Mouse (Mus musculus): ENCODE data around the gene Mgat5. TPM values are rescaled to one million over a fixed set of nuclear protein-coding genes. Genes with fewer than 3 reads are reported as not detected.

The Mgat5 gene
- polyA plus RNA-seq, 1 experiment from 2014 or later, result 5.5 TPM

- no peaks in the 10 kb centered on the region for H3K9me3 ChIP-seq (replicated peaks)
- 74% methylated on average over 13 of the region's 13 CpGs for WGBS
- H3K36me3 ChIP-seq, result no peaks in the 10 kb centered on the region
- no peaks in the 10 kb centered on the region for H3K27me3 ChIP-seq
- no peak overlapping the region for H3K9ac ChIP-seq
- H3K4me1 ChIP-seq, result no peaks in the 10 kb centered on the region
- no peak overlapping the region for H3K4me2 ChIP-seq (replicated peaks)
- H3K4me3 ChIP-seq (replicated peaks), result no peak overlapping the region
- H3K27ac ChIP-seq (replicated peaks), result no peak overlapping the region
- no peak for ATAC-seq (ENCODE audit: insufficient number of reproducible peaks, low FRiP score, low TSS enrichment, low read depth)
Measured at GRCm38 (mm10) chr1:127262170-127262837, 57.5 kb downstream of the Mgat5 start.

GRCm38 (mm10) chr1:127267985-127268384 lies 63.2 kb downstream of the Mgat5 start:
- 84% methylated on average over 5 of the region's 5 CpGs for WGBS
- H3K27ac ChIP-seq (replicated peaks), result no peak overlapping the region
- no peak overlapping the region for H3K9ac ChIP-seq
- H3K4me1 ChIP-seq, result peaks cover 11% of the 10 kb centered on the region; the same call in 1 of the 2 replicates
- ATAC-seq (ENCODE audit: insufficient number of reproducible peaks, low FRiP score, low TSS enrichment, low read depth), result no peak
- no peak overlapping the region for H3K4me3 ChIP-seq (replicated peaks)
- no peaks in the 10 kb centered on the region for H3K27me3 ChIP-seq
- H3K4me2 ChIP-seq (replicated peaks), result no peak overlapping the region
- no peaks in the 10 kb centered on the region for H3K36me3 ChIP-seq
- no peaks in the 10 kb centered on the region for H3K9me3 ChIP-seq (replicated peaks)

- no peak for ATAC-seq (ENCODE audit: insufficient number of reproducible peaks, low FRiP score, low TSS enrichment, low read depth)
- Histone ChIP-seq H3K9ac (no peak overlapping the region), H3K36me3 (no peaks in the 10 kb centered on the region)
Measured at GRCm38 (mm10) chr1:127269343-127269742, 64.5 kb downstream of the Mgat5 start.

GRCm38 (mm10) chr1:127270273-127271020 lies 65.6 kb downstream of the Mgat5 start:
- H3K4me1 ChIP-seq, result peaks cover 11% of the 10 kb centered on the region; the same call in 1 of the 2 replicates
- H3K36me3 ChIP-seq, result no peaks in the 10 kb centered on the region
- H3K27ac ChIP-seq (replicated peaks), result no peak overlapping the region
- no peak overlapping the region for H3K4me3 ChIP-seq (replicated peaks)
- H3K9me3 ChIP-seq (replicated peaks), result no peaks in the 10 kb centered on the region
- H3K4me2 ChIP-seq (replicated peaks), result no peak overlapping the region
- H3K27me3 ChIP-seq, result no peaks in the 10 kb centered on the region
- 73% methylated on average over 13 of the region's 13 CpGs for WGBS
- H3K9ac ChIP-seq, result no peak overlapping the region
- no peak for ATAC-seq (ENCODE audit: insufficient number of reproducible peaks, low FRiP score, low TSS enrichment, low read depth)

More at GRCm38 (mm10) chr1:127269343-127269742, 64.5 kb downstream of the Mgat5 start:
- H3K27me3 ChIP-seq, result no peaks in the 10 kb centered on the region
- H3K4me3 ChIP-seq (replicated peaks), result no peak overlapping the region
- H3K27ac ChIP-seq (replicated peaks), result no peak overlapping the region
- H3K9me3 ChIP-seq (replicated peaks), result no peaks in the 10 kb centered on the region
- WGBS, result 66% methylated on average over 3 of the region's 3 CpGs
- H3K4me1 ChIP-seq, result peaks cover 11% of the 10 kb centered on the region; the same call in 1 of the 2 replicates
- H3K4me2 ChIP-seq (replicated peaks), result no peak overlapping the region

- H3K27ac ChIP-seq (replicated peaks), result no peak overlapping the region
- H3K27me3 ChIP-seq, result no peaks in the 10 kb centered on the region
- H3K4me3 ChIP-seq (replicated peaks), result no peak overlapping the region
- no peak overlapping the region for H3K4me2 ChIP-seq (replicated peaks)
- H3K9me3 ChIP-seq (replicated peaks), result no peaks in the 10 kb centered on the region
- WGBS, result 88% methylated on average over 4 of the region's 4 CpGs
- peaks cover 11% of the 10 kb centered on the region; the same call in 1 of the 2 replicates for H3K4me1 ChIP-seq
- ATAC-seq (ENCODE audit: insufficient number of reproducible peaks, low FRiP score, low TSS enrichment, low read depth), result no peak
- no peaks in the 10 kb centered on the region for H3K36me3 ChIP-seq
- H3K9ac ChIP-seq, result no peak overlapping the region
Measured at GRCm38 (mm10) chr1:127271156-127271555, 66.3 kb downstream of the Mgat5 start.

- H3K4me1 ChIP-seq, result peaks cover 11% of the 10 kb centered on the region; the same call in 1 of the 2 replicates
- H3K4me3 ChIP-seq (replicated peaks), result no peak overlapping the region
- H3K9ac ChIP-seq, result no peak overlapping the region
- H3K36me3 ChIP-seq, result no peaks in the 10 kb centered on the region
- no peak for ATAC-seq (ENCODE audit: insufficient number of reproducible peaks, low FRiP score, low TSS enrichment, low read depth)
- H3K9me3 ChIP-seq (replicated peaks), result no peaks in the 10 kb centered on the region
- no peaks in the 10 kb centered on the region for H3K27me3 ChIP-seq
- H3K4me2 ChIP-seq (replicated peaks), result no peak overlapping the region
- WGBS, result 84% methylated on average over 5 of the region's 5 CpGs
- no peak overlapping the region for H3K27ac ChIP-seq (replicated peaks)
Measured at GRCm38 (mm10) chr1:127273363-127273762, 68.5 kb downstream of the Mgat5 start.

- H3K4me2 ChIP-seq (replicated peaks), result no peak overlapping the region
- no peaks in the 10 kb centered on the region for H3K27me3 ChIP-seq
- no peak overlapping the region for H3K4me3 ChIP-seq (replicated peaks)
- H3K9me3 ChIP-seq (replicated peaks), result no peaks in the 10 kb centered on the region
- H3K27ac ChIP-seq (replicated peaks), result no peak overlapping the region
- ATAC-seq (ENCODE audit: insufficient number of reproducible peaks, low FRiP score, low TSS enrichment, low read depth), result no peak
- peaks cover 2% of the 10 kb centered on the region; the same call in 1 of the 2 replicates for H3K4me1 ChIP-seq
- H3K9ac ChIP-seq, result no peak overlapping the region
- 92% methylated on average over 3 of the region's 3 CpGs for WGBS
- H3K36me3 ChIP-seq, result no peaks in the 10 kb centered on the region
Measured at GRCm38 (mm10) chr1:127275572-127276324, 70.9 kb downstream of the Mgat5 start.

GRCm38 (mm10) chr1:127278067-127278466 lies 73.3 kb downstream of the Mgat5 start:
- no peak overlapping the region for H3K27ac ChIP-seq (replicated peaks)
- H3K9me3 ChIP-seq (replicated peaks), result no peaks in the 10 kb centered on the region
- WGBS, result 91% methylated on average over 3 of the region's 3 CpGs
- H3K27me3 ChIP-seq, result no peaks in the 10 kb centered on the region
- H3K4me3 ChIP-seq (replicated peaks), result no peak overlapping the region
- no peak for ATAC-seq (ENCODE audit: insufficient number of reproducible peaks, low FRiP score, low TSS enrichment, low read depth)
- 0 out of 2 replicates have a peak, but pooled peaks cover 3% of the 10 kb centered on the region for H3K36me3 ChIP-seq
- H3K9ac ChIP-seq, result no peak overlapping the region
- no peak overlapping the region for H3K4me2 ChIP-seq (replicated peaks)
- no peaks in the 10 kb centered on the region for H3K4me1 ChIP-seq

- H3K9me3 ChIP-seq (replicated peaks), result no peaks in the 10 kb centered on the region
- H3K4me1 ChIP-seq, result no peaks in the 10 kb centered on the region
- H3K4me2 ChIP-seq (replicated peaks), result no peak overlapping the region
- 85% methylated on average over 1 of the region's 1 CpGs for WGBS
- 0 out of 2 replicates have a peak, but pooled peaks cover 3% of the 10 kb centered on the region for H3K36me3 ChIP-seq
- H3K9ac ChIP-seq, result no peak overlapping the region
- H3K27ac ChIP-seq (replicated peaks), result no peak overlapping the region
- H3K4me3 ChIP-seq (replicated peaks), result no peak overlapping the region
- ATAC-seq (ENCODE audit: insufficient number of reproducible peaks, low FRiP score, low TSS enrichment, low read depth), result no peak
- H3K27me3 ChIP-seq, result no peaks in the 10 kb centered on the region
Measured at GRCm38 (mm10) chr1:127280256-127280655, 75.4 kb downstream of the Mgat5 start.

GRCm38 (mm10) chr1:127284975-127285374 lies 80.2 kb downstream of the Mgat5 start:
- no peak for ATAC-seq (ENCODE audit: insufficient number of reproducible peaks, low FRiP score, low TSS enrichment, low read depth)
- 0 out of 2 replicates have a peak, but pooled peaks cover 3% of the 10 kb centered on the region for H3K36me3 ChIP-seq

GRCm38 (mm10) chr1:127287505-127287904 lies 82.7 kb downstream of the Mgat5 start:
- Histone ChIP-seq H3K27ac (replicated peaks) (no peak overlapping the region), H3K9me3 (replicated peaks) (no peaks in the 10 kb centered on the region), H3K9ac (no peak overlapping the region), H3K36me3 (no peaks in the 10 kb centered on the region), H3K4me2 (replicated peaks) (no peak overlapping the region), H3K4me3 (replicated peaks) (no peak overlapping the region), H3K4me1 (no peaks in the 10 kb centered on the region), H3K27me3 (no peaks in the 10 kb centered on the region)
- WGBS, result 93% methylated on average over 6 of the region's 6 CpGs
- ATAC-seq (ENCODE audit: insufficient number of reproducible peaks, low FRiP score, low TSS enrichment, low read depth), result no peak

More at GRCm38 (mm10) chr1:127284975-127285374, 80.2 kb downstream of the Mgat5 start:
- Histone ChIP-seq H3K4me1 (no peaks in the 10 kb centered on the region), H3K4me2 (replicated peaks) (no peak overlapping the region), H3K9ac (no peak overlapping the region), H3K9me3 (replicated peaks) (no peaks in the 10 kb centered on the region), H3K27ac (replicated peaks) (no peak overlapping the region), H3K4me3 (replicated peaks) (no peak overlapping the region), H3K27me3 (no peaks in the 10 kb centered on the region)
- 52% methylated on average over 3 of the region's 3 CpGs for WGBS

Data from embryonic facial prominence, embryonic 15.5 days (tissue).